Mouse (Mus musculus) heart, postnatal 10 days (tissue): Measurements from ENCODE around the gene Cyb5d1. TPM values are rescaled to one million over a fixed set of nuclear protein-coding genes. Genes with fewer than 3 reads are reported as not detected.

Experiments used
- DNase-seq, 2 experiments: peaks; one replicate each; pipeline ENCODE4 v3.0.0; 2021
- intact Hi-C: fragments of 180-260 bp; cut with DNase I; formaldehyde crosslinking; loops from one replicate; pipeline ENCODE4 v1.15.1; 2025
- total RNA-seq, 2 experiments: library from RNA; stranded (reverse); gene quantifications; 2 replicates each; pipeline ENCODE4 v1.2.3; 2021

Cyb5d1 gene
- total RNA-seq, 2 experiments from 2014 or later: 27.5 to 30.2 TPM

DNA sequence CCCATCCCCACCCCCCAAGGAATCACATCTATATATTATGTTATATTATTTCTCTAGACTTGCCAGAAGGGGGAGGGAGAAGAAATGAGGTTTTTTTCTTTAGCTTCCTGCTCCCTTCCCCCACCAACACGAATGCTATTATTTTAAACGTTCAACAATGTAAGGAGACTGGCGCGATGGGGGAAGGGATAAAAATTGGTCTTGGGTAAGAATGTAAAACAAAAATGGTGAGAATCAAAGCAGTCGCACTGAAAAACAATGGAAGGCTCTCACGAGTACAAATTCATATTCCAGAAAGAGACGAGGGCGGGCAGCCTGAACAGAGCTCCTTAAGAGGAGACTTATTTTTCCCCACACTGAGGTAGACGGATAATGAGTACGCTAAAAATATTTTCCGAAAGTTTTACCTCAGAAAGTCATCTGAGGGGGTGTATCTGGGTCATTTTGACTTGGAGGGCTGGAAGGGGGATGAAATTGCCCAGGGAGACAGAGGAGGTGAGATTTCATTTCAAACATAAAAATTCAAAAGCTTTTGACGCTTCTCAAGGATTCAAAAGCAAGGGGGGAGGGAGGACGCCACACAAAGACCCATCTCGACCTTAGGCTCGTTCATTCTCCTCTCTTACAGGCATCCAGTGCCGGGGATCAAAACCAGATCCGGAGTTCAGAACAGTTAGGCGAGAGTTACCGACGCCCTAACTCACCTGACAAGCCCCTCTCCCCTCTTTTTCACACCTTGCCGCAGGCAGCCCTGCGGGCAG, 28.4 kb downstream of the Cyb5d1 start:
- intact Hi-C loops: no loop called here
- peak; percentile 24 to 49 for DNase-seq

DNA sequence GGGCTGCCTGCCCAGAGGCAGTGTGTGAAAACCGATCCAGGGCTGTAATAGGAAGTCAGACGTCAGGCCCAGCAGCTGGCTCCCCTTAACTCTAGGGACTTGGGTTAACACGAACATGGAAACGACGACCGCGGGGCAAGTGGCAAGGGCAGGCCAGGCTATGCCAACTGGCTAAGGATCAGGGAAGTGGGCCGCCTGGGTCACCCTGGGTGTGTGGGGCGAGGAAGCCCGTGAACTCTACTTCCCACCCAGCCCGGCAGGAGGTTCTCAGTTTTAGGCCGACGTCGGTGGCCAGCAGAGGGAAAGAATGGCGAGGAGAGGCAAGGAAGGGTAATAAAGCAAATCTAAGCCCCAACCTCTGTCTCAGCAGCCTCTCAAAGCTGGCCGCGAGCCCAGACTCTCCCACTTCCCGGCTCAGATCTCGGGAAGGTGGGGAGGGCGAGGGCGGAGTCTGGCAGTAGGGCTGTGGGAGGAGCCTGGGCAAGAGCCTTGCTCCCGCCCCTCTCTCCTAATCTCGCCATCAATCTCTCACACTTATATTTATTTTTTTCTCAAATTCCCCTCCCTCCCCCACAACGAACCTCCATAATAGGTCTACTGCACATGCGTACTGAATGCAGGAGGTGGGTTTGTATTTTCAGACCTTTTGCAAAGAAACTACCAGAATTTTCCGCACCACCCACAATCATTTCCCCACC, 29.1 kb downstream of the Cyb5d1 start:
- intact Hi-C loops: no loop called here

DNA sequence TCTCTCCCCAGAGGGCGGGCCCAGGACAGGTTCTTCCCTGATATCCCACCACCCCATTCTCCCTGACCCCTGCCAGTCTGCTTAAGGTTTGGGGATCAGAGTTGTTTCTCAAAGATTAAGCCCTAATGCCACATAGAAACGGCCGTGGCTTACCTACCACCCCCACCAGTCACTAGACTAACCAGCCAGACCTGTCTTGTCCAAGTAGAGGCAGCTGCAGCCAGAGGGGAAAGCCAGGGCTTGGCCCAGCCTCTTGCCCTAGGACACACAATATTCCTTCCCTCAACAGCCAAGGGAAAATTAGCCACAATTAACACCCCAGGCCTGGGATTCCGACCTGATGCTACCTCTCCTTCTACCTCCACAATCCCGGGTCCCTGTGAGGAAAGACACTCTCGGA, 29.7 kb downstream of the Cyb5d1 start:
- intact Hi-C loops: loop anchor here (2.0 kb wide), 1 partner anchor 43 kb away; the partner anchor contains the start of genes Cntrob and Trappc1
- peak in 1 of 2 experiments; percentile 18 for DNase-seq

More for the DNA sequence above, 29.1 kb downstream of the Cyb5d1 start:
- peak; percentile 96 for DNase-seq

DNA sequence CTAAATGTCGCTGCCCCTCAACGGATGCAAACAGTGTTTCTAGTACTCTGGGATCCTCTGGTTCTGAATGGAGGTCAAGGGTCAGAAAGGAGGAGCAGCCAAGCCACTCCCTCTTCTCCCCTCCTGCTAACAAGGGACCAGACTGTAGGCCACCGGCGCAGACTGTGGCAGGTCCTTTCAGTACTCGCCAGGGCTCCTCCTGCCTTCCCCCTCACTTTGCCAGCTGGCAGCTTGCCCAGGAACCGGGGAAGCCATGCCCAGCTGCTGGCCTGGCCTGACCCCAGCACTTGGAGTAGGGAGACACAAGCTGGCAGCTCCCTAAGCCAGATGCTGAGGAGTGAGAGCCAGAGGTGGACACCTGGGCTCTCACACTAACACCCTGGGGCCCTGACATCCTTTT, 30.5 kb downstream of the Cyb5d1 start:
- DNase-seq: peak; percentile 97 to 98
- intact Hi-C loops: loop anchor here (2.0 kb wide), 1 partner anchor 42 kb away; the partner anchor contains the start of genes Cntrob and Trappc1

DNA sequence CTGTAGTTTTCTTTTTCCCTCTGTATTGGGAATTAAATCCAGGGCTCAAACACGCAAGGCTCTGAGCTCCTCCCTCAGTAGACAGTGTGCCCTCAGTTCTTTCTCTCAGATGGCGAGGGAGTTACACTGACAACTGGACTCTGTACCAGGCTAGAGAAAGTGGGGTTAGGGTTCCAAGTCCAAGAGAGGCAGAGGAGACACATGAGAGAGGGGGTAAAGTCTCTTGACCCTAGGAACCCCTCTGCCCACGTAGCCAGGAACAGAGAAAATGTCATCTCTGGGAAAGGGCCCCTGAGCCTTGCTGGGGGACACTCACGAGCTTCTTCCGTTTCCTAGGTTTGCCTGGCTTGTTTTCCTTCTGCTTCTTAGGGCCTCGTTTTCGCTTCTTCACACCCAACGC, 31.1 kb downstream of the Cyb5d1 start:
- intact Hi-C loops: loop anchor here (2.0 kb wide), 1 partner anchor 42 kb away; the partner anchor contains the start of genes Cntrob and Trappc1
- no peak for DNase-seq

DNA sequence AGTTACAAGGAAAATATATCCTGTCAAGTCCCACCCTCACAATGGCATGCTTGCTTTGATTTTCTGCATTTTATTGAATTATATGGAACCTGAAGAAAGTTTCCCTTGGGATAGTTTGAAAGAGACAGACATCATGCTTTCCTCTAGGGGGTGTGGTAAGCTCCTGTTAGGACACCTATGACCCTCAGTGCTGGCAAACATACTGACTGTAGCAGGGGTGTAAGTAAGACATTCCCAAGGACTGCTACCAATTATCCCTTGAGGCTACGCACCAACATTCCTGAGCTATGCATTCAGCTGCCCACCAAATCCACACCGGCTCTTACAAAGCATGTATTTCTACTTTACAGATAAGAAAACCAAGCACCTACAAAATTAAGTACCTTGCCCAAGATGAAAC, 33.0 kb downstream of the Cyb5d1 start:
- no peak for DNase-seq
- intact Hi-C loops: loop anchor here (2.0 kb wide), 1 partner anchor 26 kb away; no protein-coding TSS in a partner anchor

DNA sequence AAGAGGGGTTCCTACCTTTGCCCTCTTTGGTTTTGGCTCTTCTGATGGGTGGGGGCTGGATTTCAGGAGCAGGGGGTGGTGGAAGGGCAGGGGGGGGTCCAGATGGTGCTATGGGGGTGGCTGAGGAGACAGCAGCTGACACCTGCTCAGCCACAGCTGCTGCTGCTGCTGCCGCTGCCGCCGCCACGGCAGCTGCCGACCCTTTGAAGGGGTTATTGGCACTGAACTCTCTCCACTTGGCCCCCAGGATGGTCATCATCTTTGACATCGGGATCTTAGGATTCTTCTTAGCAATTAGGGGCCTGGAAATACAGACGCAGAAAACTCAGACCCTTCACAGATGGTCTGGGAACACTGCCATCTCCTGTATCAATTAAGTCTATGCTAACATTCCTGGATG, 33.4 kb downstream of the Cyb5d1 start:
- DNase-seq: no peak
- intact Hi-C loops: loop anchor here (2.0 kb wide), 1 partner anchor 27 kb away; no protein-coding TSS in a partner anchor

DNA sequence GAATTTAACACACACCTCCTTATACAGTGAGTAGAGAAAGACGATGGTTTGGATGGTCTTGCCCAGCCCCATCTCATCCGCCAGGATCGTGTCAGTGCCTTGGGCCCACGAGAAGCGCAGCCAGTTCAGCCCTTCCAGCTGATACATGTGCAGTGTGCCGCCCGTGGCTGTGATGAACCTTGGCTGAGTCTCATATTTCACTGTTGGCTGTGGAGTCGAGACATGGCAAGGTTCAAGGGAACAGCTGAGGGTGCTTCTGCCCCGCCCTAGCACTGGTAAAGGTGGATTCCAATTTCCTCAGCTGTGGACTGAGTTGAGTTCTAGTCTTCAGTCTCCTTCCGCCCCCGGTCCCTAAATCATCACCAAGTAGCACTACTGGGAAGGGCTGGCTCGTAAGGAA, 37.7 kb downstream of the Cyb5d1 start:
- no peak for DNase-seq

DNA sequence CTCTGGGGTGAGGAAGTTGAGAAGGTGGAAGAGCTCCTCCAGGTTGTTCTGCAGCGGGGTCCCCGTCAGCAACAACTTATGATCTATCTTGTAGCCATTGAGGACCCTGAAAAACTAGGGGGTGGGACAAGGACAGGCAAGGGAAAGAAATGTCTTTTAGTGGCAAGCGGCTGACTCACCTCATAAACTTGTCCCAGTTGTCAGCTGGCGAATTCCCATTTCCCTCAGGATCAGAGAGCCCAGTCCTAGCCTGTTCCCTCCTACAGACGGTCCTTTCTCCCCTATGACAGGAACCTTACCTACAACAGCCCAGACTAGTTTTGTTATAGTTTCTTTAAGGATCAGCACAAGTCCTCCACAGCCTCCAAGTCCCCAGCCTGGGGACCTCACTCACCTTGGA, 38.9 kb downstream of the Cyb5d1 start:
- intact Hi-C loops: no loop called here
- no peak for DNase-seq

More for the DNA sequence above, 37.7 kb downstream of the Cyb5d1 start:
- intact Hi-C loops: no loop called here

DNA sequence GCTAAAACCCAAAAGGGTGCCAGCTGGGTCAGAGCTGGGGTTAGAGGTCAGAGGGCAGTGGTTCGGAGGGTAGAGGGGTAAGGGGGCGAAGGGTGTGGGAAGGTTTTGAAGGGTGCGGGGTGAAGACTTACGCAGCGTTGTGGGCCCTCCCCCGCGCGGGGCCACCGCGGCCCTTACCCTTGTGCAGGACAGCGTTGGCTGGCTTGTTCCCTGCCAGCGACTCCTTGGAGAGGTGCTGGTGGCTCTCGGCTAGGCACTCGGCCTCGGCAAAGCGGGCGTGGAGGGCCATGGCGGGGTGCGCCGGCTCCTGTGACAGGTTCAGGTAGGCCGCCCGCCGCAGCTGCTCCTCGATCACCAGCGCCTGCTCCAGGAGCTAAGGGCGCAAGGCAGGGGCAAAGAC, 49.0 kb downstream of the Cyb5d1 start:
- no peak for DNase-seq
- intact Hi-C loops: no loop called here

Other genes with a start within 250 kb of the Cyb5d1 start
- not detected for gene Alox12b, start 238.6 kb downstream of the Cyb5d1 start, total RNA-seq
- gene Alox8, start 197.8 kb downstream of the Cyb5d1 start, total RNA-seq: 1 to 10 TPM; 2.0 to 2.2 TPM
- gene Gucy2e, start 158.6 kb downstream of the Cyb5d1 start, total RNA-seq: under 1 TPM; 0.41 to 0.60 TPM
- gene Cntrob, start 71.9 kb downstream of the Cyb5d1 start, total RNA-seq: 1 to 10 TPM; 5.7 to 8.6 TPM
- gene Trappc1, start 71.7 kb downstream of the Cyb5d1 start, total RNA-seq: 10 to 100 TPM; 71.8 to 73.7 TPM
- gene Kcnab3, start 69.4 kb downstream of the Cyb5d1 start, total RNA-seq: 1 to 10 TPM in 1 of 2 experiments, under 1 TPM in 1; 0.97 to 1.0 TPM
- 1 to 10 TPM in 1 of 2 experiments, under 1 TPM in 1; 0.89 to 1.7 TPM for gene Rnf227, start 55.2 kb downstream of the Cyb5d1 start, total RNA-seq
- 10 to 100 TPM; 62.0 to 66.7 TPM for gene Chd3, start 26.2 kb downstream of the Cyb5d1 start, total RNA-seq
- gene Naa38, start 144 bp downstream of the Cyb5d1 start, total RNA-seq: 10 to 100 TPM; 94.1 to 95.0 TPM
- gene Tmem88, start 2.6 kb upstream of the Cyb5d1 start, total RNA-seq: 10 to 100 TPM; 53.3 to 54.0 TPM
- 10 to 100 TPM; 48.3 to 52.2 TPM for gene Kdm6b, start 18.0 kb upstream of the Cyb5d1 start, total RNA-seq
- under 1 TPM; 0.02 to 0.10 TPM for gene Dnah2, start 153.5 kb upstream of the Cyb5d1 start, total RNA-seq
- gene Efnb3, start 164.6 kb upstream of the Cyb5d1 start, total RNA-seq: 100 to 1,000 TPM in 1 of 2 experiments, 10 to 100 TPM in 1; 97.6 to 115 TPM
- gene Wrap53, start 184.6 kb upstream of the Cyb5d1 start, total RNA-seq: 1 to 10 TPM; 5.9 to 6.8 TPM
- 10 to 100 TPM; 32.5 to 45.2 TPM for gene Trp53, start 184.7 kb upstream of the Cyb5d1 start, total RNA-seq
- 10 to 100 TPM; 29.9 to 36.5 TPM for gene Atp1b2, start 210.3 kb upstream of the Cyb5d1 start, total RNA-seq
- not detected for gene Shbg, start 222.3 kb upstream of the Cyb5d1 start, total RNA-seq
- 1 to 10 TPM; 4.3 to 4.7 TPM for gene Sat2, start 226.4 kb upstream of the Cyb5d1 start, total RNA-seq
- 10 to 100 TPM; 72.1 to 78.7 TPM for gene Fxr2, start 237.4 kb upstream of the Cyb5d1 start, total RNA-seq